Mouse (Mus musculus): ENCODE measurements at regions not wholly inside any gene's neighbourhood (a gene's known extent, or its start where the extent isn't known, plus 50 kb on each side); places are given as distances from the start of the nearest gene placed in this dataset.
"Not testable (repeated sequence)": the region's sequence is repeated elsewhere in the genome, so short reads cannot be mapped to it uniquely, and the experiment has no call there.

- no peak overlapping the region for H3K4me3 ChIP-seq (ENCODE audit: insufficient read depth, poor library complexity, severe bottlenecking)
- H3K36me3 ChIP-seq (ENCODE audit: control insufficient read depth, insufficient read depth): no peaks in the 10 kb centered on the region
- no peaks in the 10 kb centered on the region for H3K27me3 ChIP-seq (ENCODE audit: control insufficient read depth, insufficient read depth, insufficient read length)
- H3ac ChIP-seq (ENCODE audit: control insufficient read depth, insufficient read length, low read depth): no peak overlapping the region
- TF ChIP-seq CTCF (IDR thresholded peaks at IDR 0.05; ENCODE audit: control insufficient read depth, insufficient read depth, insufficient read length) (no peak), USF1 (IDR thresholded peaks at IDR 0.05; ENCODE audit: low read depth) (no peak)
- no peaks in the 10 kb centered on the region for H3K79me2 ChIP-seq (ENCODE audit: control insufficient read depth, insufficient read depth)
- H3K79me3 ChIP-seq (ENCODE audit: low read depth): no peaks in the 10 kb centered on the region
These were observed 247.9 kb downstream of the Glrx3 start for GRCm38 (mm10) chr7:137685320-137685719.

- no peaks in the 10 kb centered on the region for H3K36me3 ChIP-seq (ENCODE audit: control insufficient read depth, insufficient read depth)
- no peak overlapping the region for H3K4me3 ChIP-seq (ENCODE audit: insufficient read depth, poor library complexity, severe bottlenecking)
- H3K27me3 ChIP-seq (ENCODE audit: control insufficient read depth, insufficient read depth, insufficient read length): no peaks in the 10 kb centered on the region
- H3K79me3 ChIP-seq (ENCODE audit: low read depth): no peaks in the 10 kb centered on the region
- no peaks in the 10 kb centered on the region for H3K79me2 ChIP-seq (ENCODE audit: control insufficient read depth, insufficient read depth)
- TF ChIP-seq MYOG (IDR thresholded peaks at IDR 0.05; ENCODE audit: control insufficient read depth, extremely low read depth, insufficient read length) (no peak), FOSL1 (IDR thresholded peaks at IDR 0.05; ENCODE audit: insufficient read depth, low read length, poor library complexity, severe bottlenecking) (no peak), CTCF (IDR thresholded peaks at IDR 0.05; ENCODE audit: control insufficient read depth, insufficient read depth, insufficient read length) (no peak)
- no peak overlapping the region for H3ac ChIP-seq (ENCODE audit: control insufficient read depth, insufficient read length, low read depth)
These were observed 259.4 kb downstream of the Glrx3 start for GRCm38 (mm10) chr7:137696831-137697230.

GRCm38 (mm10) chr7:137698501-137698900 lies 261.1 kb downstream of the Glrx3 start:
- not testable (repeated sequence) for H3ac ChIP-seq (ENCODE audit: control insufficient read depth, insufficient read length, low read depth); H3K27me3 ChIP-seq (ENCODE audit: control insufficient read depth, insufficient read depth, insufficient read length); H3K4me3 ChIP-seq (ENCODE audit: insufficient read depth, poor library complexity, severe bottlenecking); H3K79me3 ChIP-seq (ENCODE audit: low read depth); H3K79me2 ChIP-seq (ENCODE audit: control insufficient read depth, insufficient read depth); H3K36me3 ChIP-seq (ENCODE audit: control insufficient read depth, insufficient read depth)
- TF ChIP-seq MYOD1 (IDR thresholded peaks at IDR 0.05; ENCODE audit: control insufficient read depth, insufficient read length, low read depth): peak; percentile 6

- no peaks in the 10 kb centered on the region for H3K36me3 ChIP-seq (ENCODE audit: control insufficient read depth, insufficient read depth)
- H3K79me3 ChIP-seq (ENCODE audit: low read depth): no peaks in the 10 kb centered on the region
- no peak overlapping the region for H3K4me3 ChIP-seq (ENCODE audit: insufficient read depth, poor library complexity, severe bottlenecking)
- no peaks in the 10 kb centered on the region for H3K27me3 ChIP-seq (ENCODE audit: control insufficient read depth, insufficient read depth, insufficient read length)
- H3K79me2 ChIP-seq (ENCODE audit: control insufficient read depth, insufficient read depth): no peaks in the 10 kb centered on the region
- TF ChIP-seq CEBPB (IDR thresholded peaks at IDR 0.05; ENCODE audit: low read depth): no peak
- peak; percentile 92 for TF ChIP-seq USF1 (IDR thresholded peaks at IDR 0.05; ENCODE audit: low read depth)
- H3ac ChIP-seq (ENCODE audit: control insufficient read depth, insufficient read length, low read depth): no peak overlapping the region
These were observed 275.4 kb downstream of the Glrx3 start for GRCm38 (mm10) chr7:137712862-137713261.

- H3ac ChIP-seq (ENCODE audit: control insufficient read depth, insufficient read length, low read depth): no peak overlapping the region
- TF ChIP-seq MYOD1 (IDR thresholded peaks at IDR 0.05; ENCODE audit: control insufficient read depth, insufficient read length, low read depth): no peak
- TF ChIP-seq CEBPB (IDR thresholded peaks at IDR 0.05; ENCODE audit: low read depth): no peak
- TF ChIP-seq FOSL1 (IDR thresholded peaks at IDR 0.05; ENCODE audit: insufficient read depth, low read length, poor library complexity, severe bottlenecking): no peak
- no peak for TF ChIP-seq USF1 (IDR thresholded peaks at IDR 0.05; ENCODE audit: low read depth)
- TF ChIP-seq MAX (IDR thresholded peaks at IDR 0.05): no peak
- no peak for TF ChIP-seq CTCF (IDR thresholded peaks at IDR 0.05; ENCODE audit: control insufficient read depth, insufficient read depth, insufficient read length)
- no peak for TF ChIP-seq MYOG (IDR thresholded peaks at IDR 0.05; ENCODE audit: control insufficient read depth, extremely low read depth, insufficient read length)
- H3K79me2 ChIP-seq (ENCODE audit: control insufficient read depth, insufficient read depth): no peaks in the 10 kb centered on the region
- no peaks in the 10 kb centered on the region for H3K79me3 ChIP-seq (ENCODE audit: low read depth)
- H3K4me3 ChIP-seq (ENCODE audit: insufficient read depth, poor library complexity, severe bottlenecking): no peak overlapping the region
- H3K36me3 ChIP-seq (ENCODE audit: control insufficient read depth, insufficient read depth): no peaks in the 10 kb centered on the region
- no peaks in the 10 kb centered on the region for H3K27me3 ChIP-seq (ENCODE audit: control insufficient read depth, insufficient read depth, insufficient read length)
These were observed 276.4 kb downstream of the Glrx3 start for GRCm38 (mm10) chr7:137713856-137714255.

GRCm38 (mm10) chr7:137714318-137714962 lies 277.0 kb downstream of the Glrx3 start:
- no peak for TF ChIP-seq CTCF (IDR thresholded peaks at IDR 0.05; ENCODE audit: control insufficient read depth, insufficient read depth, insufficient read length)
- TF ChIP-seq MYOG (IDR thresholded peaks at IDR 0.05; ENCODE audit: control insufficient read depth, extremely low read depth, insufficient read length): no peak
- TF ChIP-seq CEBPB (IDR thresholded peaks at IDR 0.05; ENCODE audit: low read depth): no peak
- no peak for TF ChIP-seq FOSL1 (IDR thresholded peaks at IDR 0.05; ENCODE audit: insufficient read depth, low read length, poor library complexity, severe bottlenecking)
- TF ChIP-seq MAX (IDR thresholded peaks at IDR 0.05): no peak
- no peak for TF ChIP-seq MYOD1 (IDR thresholded peaks at IDR 0.05; ENCODE audit: control insufficient read depth, insufficient read length, low read depth)
- no peak for TF ChIP-seq USF1 (IDR thresholded peaks at IDR 0.05; ENCODE audit: low read depth)
- H3K4me3 ChIP-seq (ENCODE audit: insufficient read depth, poor library complexity, severe bottlenecking): no peak overlapping the region
- H3K79me2 ChIP-seq (ENCODE audit: control insufficient read depth, insufficient read depth): no peaks in the 10 kb centered on the region
- H3K27me3 ChIP-seq (ENCODE audit: control insufficient read depth, insufficient read depth, insufficient read length): no peaks in the 10 kb centered on the region
- no peaks in the 10 kb centered on the region for H3K79me3 ChIP-seq (ENCODE audit: low read depth)
- H3ac ChIP-seq (ENCODE audit: control insufficient read depth, insufficient read length, low read depth): no peak overlapping the region
- no peaks in the 10 kb centered on the region for H3K36me3 ChIP-seq (ENCODE audit: control insufficient read depth, insufficient read depth)

Data from C2C12 (cell line).